Mouse (Mus musculus): Measurements from ENCODE around the gene Saysd1.
"Not testable (repeated sequence)": the region's sequence is repeated elsewhere in the genome, so short reads cannot be mapped to it uniquely, and the experiment has no call there.

The Saysd1 gene

DNA sequence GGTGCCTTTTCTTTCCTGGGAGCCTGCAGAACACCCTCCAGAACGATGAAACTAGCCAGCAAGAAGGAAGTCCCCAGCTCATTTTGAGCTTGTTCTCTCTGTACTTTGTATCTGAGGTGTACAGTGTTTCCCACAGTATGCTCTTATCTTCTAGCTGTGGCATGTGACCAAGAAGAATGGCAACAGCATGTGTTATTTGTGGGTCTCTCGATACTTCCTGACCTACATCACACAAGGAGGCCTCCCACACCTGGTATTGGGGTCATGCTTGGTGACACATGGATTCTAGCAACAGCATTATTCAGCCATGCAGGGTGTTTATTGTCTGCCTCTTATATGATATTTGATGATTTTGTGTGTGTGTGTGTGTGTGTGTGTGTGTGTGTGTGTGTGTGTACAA is 96.5 kb downstream of the Saysd1 start:
- no peak for DNase-seq (ENCODE audit: extremely low spot score)

DNA sequence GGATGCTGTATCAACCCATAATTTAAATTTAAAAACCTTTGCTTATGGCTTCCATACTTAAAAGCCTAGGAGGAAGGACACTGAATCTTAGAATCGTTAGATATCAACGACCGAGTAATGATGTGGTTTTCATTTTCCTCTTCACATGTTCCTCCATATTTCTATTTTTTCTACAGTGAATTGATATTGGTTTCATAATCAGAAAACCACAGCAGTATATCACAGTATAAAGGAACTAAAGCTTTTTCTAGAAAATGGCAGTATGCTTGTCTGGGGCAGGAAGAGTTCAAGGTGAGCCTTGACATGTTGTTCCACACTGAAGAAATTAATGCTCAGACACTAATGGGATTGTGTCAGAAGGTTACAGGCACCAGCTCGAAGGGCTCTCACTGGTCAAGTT is 97.4 kb downstream of the Saysd1 start:
- DNase-seq (ENCODE audit: extremely low spot score): no peak

DNA sequence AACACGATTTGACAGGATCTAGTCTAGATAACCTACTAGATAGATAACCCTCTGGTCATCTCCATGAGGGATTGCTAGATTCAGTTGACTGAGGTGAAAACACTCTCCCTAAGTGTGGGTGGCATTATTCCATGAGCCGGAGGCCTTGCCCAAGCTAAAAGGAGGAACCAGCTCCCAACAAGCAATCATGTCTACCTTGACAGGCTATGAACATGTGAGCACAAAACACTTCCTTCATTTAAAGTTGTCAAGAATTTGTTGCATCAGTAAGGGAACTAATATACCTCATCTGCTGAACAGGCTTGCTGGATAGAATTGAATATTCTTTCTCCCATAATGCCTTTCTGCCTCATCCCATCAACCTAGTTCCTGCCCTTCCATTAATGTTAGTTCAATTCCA is 98.5 kb downstream of the Saysd1 start:
- DNase-seq (ENCODE audit: extremely low spot score): no peak

DNA sequence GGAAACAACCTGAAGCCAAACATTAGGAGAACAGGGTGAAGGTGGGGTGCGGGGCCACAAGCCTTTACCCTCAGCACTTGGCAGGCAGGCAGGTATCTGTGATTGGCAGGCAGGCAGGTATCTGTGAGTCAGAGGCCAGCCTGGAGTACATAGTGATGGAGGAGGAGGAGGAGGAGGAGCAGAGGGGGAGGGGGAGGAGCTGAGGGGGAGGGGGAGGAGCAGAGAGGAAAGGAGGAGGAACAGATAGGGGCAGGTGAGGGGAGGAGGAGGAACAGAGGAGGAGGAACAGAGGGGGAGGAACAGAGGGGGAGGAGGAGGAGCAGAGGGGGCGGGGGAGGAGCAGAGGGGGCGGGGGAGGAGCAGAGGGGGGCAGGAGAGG is 105.6 kb downstream of the Saysd1 start:
- DNase-seq (ENCODE audit: extremely low spot score): no peak

DNA sequence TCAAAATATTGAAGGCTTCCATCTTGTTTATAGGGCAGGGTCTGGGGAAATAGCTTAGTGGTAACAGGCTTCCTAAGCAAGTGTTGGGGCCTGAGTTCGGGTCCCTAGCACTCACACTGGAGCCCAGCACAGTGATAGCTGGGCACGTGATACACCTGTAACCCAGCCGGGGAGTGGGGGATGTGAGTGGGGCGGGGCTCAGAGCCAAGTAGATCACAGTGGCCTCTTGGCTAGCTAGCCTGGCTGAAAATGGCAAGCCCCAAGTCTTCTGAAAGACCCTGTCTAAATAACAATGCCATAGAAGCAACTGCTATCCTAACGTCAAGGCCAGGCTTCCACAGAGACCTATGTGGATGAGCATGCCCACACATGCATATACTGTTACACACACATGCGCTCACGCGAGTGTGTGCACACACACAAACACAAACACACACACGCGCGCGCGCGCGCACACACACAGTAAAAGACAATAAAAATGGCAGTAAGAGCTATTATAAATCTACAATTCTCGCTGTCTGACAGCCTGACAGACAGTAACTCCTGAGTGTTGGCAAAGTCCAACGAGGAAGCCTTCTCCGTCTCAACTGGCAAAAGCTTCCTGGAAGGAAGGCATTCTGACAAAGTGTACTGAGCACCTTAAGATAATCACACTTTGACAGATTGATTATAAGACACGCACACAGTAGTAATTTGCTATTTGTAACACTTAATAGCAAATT is 106.2 kb downstream of the Saysd1 start:
- DNase-seq (ENCODE audit: extremely low spot score): no peak

DNA sequence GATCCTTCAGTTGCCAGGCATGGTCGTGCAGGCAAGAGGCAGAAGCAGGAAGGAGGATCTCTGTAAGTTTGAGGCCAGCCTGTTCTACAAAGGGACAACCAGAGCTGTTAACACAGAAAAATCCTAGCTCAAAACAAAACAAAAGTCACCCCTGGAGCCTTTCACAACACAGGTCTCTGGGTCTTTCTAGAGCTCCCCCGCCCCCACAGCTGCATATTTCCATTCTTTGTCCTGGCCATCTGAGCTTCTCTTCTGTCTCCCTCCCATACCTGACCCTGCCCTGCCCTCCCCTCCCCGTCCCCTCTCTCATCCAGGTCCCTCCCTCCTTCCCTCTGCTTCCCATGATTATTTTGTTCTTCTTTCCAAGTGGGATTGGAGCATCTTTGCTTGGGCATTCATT is 108.7 kb downstream of the Saysd1 start:
- DNase-seq (ENCODE audit: extremely low spot score): no peak

DNA sequence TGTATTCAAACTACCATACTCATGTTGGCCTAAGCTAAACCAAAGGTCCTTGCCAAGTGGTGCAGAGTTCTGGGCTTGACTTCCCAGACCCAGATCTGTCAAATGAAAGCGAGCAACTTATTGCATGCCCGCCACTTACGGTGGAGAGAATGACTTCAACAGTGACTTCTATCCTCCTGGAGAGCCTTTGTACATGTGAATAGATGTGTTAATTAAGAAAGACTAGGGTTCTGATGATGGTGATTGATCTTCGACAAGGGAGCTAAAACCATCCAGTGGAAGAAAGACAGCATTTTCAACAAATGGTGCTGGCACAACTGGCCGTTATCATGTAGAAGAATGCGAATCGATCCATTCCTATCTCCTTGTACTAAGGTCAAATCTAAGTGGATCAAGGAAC is 110.9 kb downstream of the Saysd1 start:
- not testable (repeated sequence) for DNase-seq (ENCODE audit: extremely low spot score)

Measured in embryo, embryonic 9.5 days (tissue).